Mouse (Mus musculus) colon, adult 2 months (tissue): ENCODE results near the gene Fbn1. TPM values are rescaled to one million over a fixed set of nuclear protein-coding genes. Genes with fewer than 3 reads are reported as not detected.

Experiments used
- polyA plus RNA-seq: library from polyadenylated mRNA; depleted of rRNA; stranded (reverse); fragments of >200 nt; gene quantifications from 2 replicates; pipeline ENCODE4 v1.2.3, GENCODE M21; 2012; rRNA removed

Fbn1 gene
- polyA plus RNA-seq = 11.4 and 13.8 TPM in 2 replicates

DNA sequence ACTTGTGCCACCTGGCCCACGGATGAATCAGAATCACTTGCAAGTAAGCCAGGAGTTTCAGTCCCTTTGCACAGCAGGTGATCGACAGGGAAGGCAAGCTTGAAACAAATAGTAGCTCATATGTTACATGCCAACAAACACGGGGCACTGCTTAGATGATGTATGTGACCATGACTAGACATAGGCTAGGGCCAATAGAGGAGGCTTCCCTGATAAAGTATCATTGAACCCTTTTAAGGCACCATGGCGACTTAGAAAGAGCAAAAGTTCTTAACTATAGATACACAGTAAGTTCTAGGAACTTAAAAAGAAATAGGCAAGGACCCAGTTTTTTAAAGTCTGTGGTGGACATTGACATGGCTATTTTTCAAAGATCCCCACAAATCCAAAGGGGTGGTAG is at the start of gene Fbn1:
Gene Fbn1, minus strand, starts transcription at position 101 of the 400 bp plus-strand sequence.

DNA sequence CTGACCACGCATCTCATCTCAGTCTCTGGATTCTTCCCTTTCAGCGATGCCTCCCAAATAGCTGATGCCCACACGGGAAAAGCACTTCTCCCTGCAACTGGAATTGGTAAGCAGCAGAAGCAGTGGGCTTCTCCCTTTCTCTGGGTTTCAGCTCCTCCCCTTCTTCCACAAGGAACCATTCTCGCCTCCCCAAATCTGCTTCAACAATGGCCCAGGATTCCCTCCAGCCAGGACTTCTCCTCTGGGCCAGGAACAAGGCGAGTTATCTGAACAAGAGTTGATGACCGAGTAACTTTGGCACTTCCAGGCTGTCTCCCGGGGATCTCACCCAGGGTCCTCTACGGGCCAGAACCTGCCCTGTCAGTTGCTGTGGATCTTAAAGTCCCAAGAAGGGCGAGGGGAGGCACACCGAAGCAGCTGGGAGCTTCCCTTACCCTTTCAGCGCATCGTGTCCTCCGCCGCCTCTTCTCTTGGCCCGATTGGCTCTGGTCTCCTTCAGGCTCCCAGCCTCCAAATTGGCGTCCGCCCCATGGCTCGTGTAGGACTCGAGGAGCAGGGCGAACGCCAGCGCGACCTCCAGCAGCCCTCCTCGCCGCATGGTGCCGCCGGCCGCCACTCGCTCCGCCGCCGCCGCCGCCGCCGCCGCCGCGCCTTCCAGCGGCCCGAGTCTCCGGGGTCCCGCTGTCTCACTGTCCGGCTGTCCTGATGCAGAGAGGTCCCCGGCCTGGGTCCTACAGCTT is 2.6 kb downstream of the Fbn1 start, which contains the start of gene Gm9913:
Gene Gm9913, plus strand, starts transcription at position 84 of the 740 bp plus-strand sequence.

Other genes with a start within 250 kb of the Fbn1 start
- gene Gm9913, start 2.9 kb downstream of the Fbn1 start, polyA plus RNA-seq = 0.07 and 0.25 TPM in 2 replicates
- 1.1 and 1.3 TPM in 2 replicates for gene Cep152, start 117.1 kb upstream of the Fbn1 start, polyA plus RNA-seq
- gene Eid1, start 165.1 kb upstream of the Fbn1 start, polyA plus RNA-seq = 11.8 and 18.4 TPM in 2 replicates
- 0.64 TPM in 2 replicates for gene Shc4, start 216.2 kb upstream of the Fbn1 start, polyA plus RNA-seq